Mouse (Mus musculus) spleen, adult 2 months (tissue): ENCODE data around the gene Tanc1.

Experiments used
- CTCF ChIP-seq: fragments of 200-500 bp; IDR thresholded peaks from 2 replicates; pipeline ENCODE4 v1.5.1; 2011; ENCODE audit warnings: mild to moderate bottlenecking, inconsistent platforms; ENCODE audit not compliant: insufficient read depth, insufficient read length, insufficient replicate concordance; ENCODE audit errors: extremely low read depth
- POLR2A ChIP-seq: fragments of 200-500 bp; IDR thresholded peaks from 2 replicates; pipeline ENCODE4 v1.6.1; 2011; ENCODE audit warnings: low read depth, low read length, inconsistent platforms

GRCm38 (mm10) chr2:59594095-59594494, 17.7 kb upstream of the Tanc1 start:
- no peak for TF ChIP-seq POLR2A
- no peak for TF ChIP-seq CTCF
